Mouse (Mus musculus): Measurements from ENCODE around the gene Gp2.
A peak's percentile ranks its signal among the peaks of the same experiment; 100 is the strongest.

The Gp2 gene

GRCm38 (mm10) chr7:119459185-119459584 lies at the start of gene Gp2:
Gene Gp2 (minus strand): TSS chr7:119459285.
- DNase-seq: no peak

DNA sequence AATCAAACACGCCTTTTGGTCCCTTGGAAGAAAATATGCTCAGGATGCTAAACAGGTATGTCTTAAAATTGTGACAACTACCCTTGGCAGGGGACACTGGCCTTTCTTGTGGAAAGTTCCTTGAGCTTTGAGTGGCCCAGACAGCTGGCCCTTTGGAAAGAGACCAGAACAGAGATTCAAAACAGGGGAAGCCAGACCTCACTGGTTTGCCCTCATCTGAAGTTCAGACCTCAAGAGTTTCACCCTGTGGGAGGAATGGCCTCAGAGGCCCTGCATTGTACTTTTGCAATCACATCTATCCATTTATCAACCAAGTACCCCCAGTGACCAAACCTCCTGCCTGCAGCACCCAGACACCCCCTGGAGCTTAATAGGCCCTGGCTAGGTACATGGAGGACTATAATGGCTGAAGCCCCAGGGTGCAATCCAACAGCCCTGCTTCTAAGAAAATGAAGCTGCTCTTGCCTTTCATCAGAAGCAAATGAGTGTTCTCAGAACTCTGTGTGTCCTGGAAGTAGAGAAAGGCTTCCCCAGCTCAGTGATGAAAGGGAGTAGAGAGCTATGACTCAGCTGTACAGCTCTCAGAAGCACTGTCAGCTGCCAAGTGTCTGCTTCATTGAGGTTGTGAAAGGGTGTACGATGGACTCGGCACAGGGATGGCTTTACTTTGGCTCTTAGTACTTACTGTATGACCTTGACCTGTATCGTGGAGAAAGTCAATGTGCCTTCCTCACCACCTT lies 31.1 kb upstream of the Gp2 start:
- peak; percentile 71 for DNase-seq

- DNase-seq: no peak
These were observed 27.6 kb upstream of the Gp2 start for GRCm38 (mm10) chr7:119486683-119487082.

DNA sequence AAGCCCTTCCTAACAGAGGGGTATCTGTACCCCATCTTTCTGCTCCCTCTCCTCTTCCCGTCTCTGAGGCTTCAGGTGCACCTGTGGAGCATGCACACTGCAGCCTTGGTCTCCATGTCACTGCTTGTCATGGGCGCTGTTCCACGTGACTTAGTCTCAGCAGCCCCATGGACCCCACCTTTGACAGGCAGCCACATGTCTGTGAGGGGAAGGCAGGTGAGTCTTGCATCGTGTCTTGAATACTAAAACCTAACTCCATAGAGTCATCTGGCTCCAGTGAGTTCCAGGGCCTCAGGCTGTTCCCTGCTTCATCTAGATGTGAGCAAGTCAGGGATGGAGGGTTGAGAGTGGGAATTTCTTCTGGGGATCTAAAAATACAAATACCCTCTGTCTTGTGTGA lies 25.1 kb upstream of the Gp2 start:
- DNase-seq: peak; percentile 74

DNA sequence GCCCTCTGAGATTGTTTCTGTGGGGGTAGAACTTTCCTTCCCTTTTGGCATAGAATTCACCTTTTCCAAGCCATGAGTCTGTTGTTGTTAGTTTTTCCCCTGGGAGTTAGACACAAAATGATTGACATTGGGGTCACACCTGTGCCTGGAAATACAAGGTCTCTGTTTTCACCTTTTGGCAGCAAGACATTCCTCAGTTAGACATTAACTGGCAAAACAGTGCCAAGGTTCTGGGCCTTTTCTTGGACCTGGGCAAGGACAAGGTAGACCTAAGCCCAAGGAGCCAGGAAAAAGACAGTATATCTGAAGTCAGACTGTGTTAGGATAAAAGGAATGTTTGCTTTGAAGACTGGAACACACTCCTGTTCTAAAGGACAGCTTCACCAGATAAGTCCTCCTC lies 20.2 kb upstream of the Gp2 start, which contains the start of gene Umod:
Umod (minus strand) TSS at position 27 of the 400 bp plus-strand sequence.
- DNase-seq: peak; percentile 91

- peak; percentile 67 for DNase-seq
These were observed 17.7 kb upstream of the Gp2 start for GRCm38 (mm10) chr7:119476500-119477389.

GRCm38 (mm10) chr7:119454192-119454591 lies 4.9 kb downstream of the Gp2 start:
- DNase-seq: no peak

DNA sequence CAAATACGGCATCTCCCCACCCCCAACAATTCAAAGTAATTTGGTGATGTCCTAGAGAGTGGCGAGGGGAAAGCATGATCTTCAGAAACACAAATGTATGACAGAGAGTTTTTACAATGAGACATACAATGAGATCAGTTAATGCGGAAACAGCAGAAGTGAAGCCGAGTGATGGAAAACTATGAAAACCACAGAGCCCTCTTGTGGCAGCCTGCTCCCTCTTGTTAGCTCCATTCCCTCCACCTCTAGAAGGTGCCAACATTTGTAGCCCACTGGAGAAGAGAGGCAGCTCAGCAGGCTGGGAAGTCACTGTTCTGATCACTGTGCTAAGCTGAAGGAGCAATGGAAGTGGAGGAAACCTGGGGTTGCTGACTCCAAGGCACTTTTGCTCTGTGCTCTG lies 15.2 kb downstream of the Gp2 start:
- no peak for DNase-seq

- no peak for DNase-seq
These were observed 17.1 kb downstream of the Gp2 start for GRCm38 (mm10) chr7:119441938-119442337.

GRCm38 (mm10) chr7:119427180-119427616 lies 31.9 kb downstream of the Gp2 start:
- DNase-seq: peak; percentile 19

DNA sequence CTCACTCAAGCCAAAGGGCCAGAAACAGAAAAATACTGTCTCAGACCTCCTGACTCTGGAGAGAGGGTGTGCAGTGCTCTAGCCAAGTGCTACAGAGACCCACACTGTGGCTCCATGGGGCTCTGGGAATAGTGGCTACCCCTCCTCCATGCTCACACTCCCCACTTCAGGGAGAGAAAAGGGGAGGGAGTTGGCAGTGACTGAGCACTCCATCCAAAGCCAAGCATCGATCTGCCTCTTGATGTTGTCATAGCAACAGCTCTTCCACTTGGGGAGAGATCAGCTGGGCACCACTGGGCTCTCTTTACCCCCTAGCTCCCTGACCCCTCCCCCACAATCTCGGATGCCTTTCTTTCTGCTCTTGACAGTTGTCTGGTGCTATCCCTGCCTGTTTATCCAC lies 38.4 kb downstream of the Gp2 start:
- no peak for DNase-seq

DNA sequence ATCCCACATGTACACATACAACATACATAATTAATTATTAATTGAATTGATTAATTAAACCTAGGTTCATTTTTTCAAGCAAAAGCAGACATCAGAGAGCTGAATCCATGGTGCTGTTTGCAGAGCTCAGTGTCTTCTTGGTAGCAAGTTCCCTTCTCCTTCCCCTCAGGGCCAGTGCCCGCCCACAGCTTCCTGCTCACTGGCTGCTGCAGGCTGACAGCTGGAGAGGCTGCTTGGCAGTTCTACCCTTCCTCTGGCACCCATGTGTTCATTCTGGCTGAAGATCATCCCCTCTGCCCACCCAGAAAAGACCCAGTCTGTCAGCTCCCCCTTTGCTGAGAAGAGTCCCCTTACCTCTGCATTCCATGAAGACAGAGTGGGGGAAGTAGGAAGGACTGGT lies 40.6 kb downstream of the Gp2 start:
- no peak for DNase-seq

DNA sequence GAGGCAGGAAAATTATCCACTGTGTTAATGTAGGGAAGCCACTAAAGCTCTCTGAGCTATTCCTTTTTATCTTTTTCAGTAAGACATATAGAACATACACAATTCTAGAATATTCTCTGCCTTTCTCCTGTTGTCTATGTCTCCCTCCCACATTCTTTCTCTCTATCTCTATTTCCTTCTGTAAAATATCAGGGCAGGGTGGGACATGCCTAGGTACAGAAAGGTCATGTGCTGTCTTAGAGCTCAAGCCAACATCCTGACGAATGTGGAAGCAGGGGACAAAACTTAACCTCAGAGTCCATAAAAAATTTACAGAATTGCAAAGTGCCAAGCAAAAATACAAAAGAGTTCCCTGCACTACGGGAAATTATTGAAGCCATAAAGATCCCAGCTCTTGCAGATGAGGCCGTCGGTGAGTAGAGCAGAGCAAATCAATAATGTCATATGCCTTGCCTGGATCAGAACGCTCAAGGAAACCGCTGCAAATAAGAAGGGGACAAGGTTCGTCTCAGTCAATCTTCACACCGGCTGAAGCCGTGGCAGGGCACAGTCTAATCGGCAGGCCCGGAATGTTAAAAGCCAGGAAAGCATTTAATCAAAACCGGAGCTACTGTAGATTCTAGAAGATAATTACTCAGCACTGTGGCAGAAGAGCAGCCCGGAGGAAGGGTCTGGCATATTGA lies 64.9 kb downstream of the Gp2 start:
- peak; percentile 4 for DNase-seq
